Mouse (Mus musculus) CH12.LX (cell line): ENCODE results near the gene Ubtd2. TPM values are rescaled to one million over a fixed set of nuclear protein-coding genes. Genes with fewer than 3 reads are reported as not detected.

ENCODE experiments used
- DNase-seq: peaks from one replicate; pipeline ENCODE4 v3.0.0-alpha.2; 2013; ENCODE audit errors: extremely low read depth
- H3K27ac ChIP-seq: 2 replicates; pipeline ENCODE4 v1.5.1; 2012; ENCODE audit warnings: low read depth, mild to moderate bottlenecking, control low read depth, moderate library complexity; ENCODE audit not compliant: insufficient read depth
- H3K27me3 ChIP-seq: replicated peaks from 2 replicates; pipeline ENCODE3; 2012; ENCODE audit warnings: inconsistent platforms
- H3K36me3 ChIP-seq, 2 experiments: replicated peaks in 1 of 2; 2 replicates each; pipeline versions ENCODE3 to v1.6.1; 2012; ENCODE audit warnings: inconsistent platforms in 1 of 2, low read length in 1 of 2, mild to moderate bottlenecking in 1 of 2, mixed read lengths in 1 of 2, moderate library complexity in 1 of 2; ENCODE audit not compliant: control insufficient read depth in 1 of 2, insufficient read depth in 1 of 2
- H3K4me1 ChIP-seq, 2 experiments: 2 replicates each; pipeline ENCODE4 v1.6.1; 2012; ENCODE audit warnings: inconsistent platforms in 1 of 2, moderate library complexity in 1 of 2; ENCODE audit not compliant: insufficient read depth in 2 of 2, control insufficient read depth in 1 of 2
- H3K4me2 ChIP-seq: 2 replicates; pipeline ENCODE4 v1.6.1; 2012; ENCODE audit warnings: low read depth, mild to moderate bottlenecking, control low read depth; ENCODE audit not compliant: poor library complexity, insufficient read depth, severe bottlenecking
- H3K4me3 ChIP-seq, 3 experiments: fragments of 150-350 bp in 1 of 3; sonication (generic) in 1 of 3; replicated peaks in 1 of 3; 2 replicates each; pipeline versions ENCODE3 to v1.5.1; 2011 to 2012; ENCODE audit warnings: low read depth in 2 of 3, low read length in 2 of 3, mild to moderate bottlenecking in 2 of 3, moderate library complexity in 2 of 3, control low read depth in 1 of 3, improper control_type of control experiment in 1 of 3, inconsistent platforms in 1 of 3, mixed read lengths in 1 of 3; ENCODE audit not compliant: poor library complexity in 1 of 3
- H3K79me2 ChIP-seq: replicated peaks from 2 replicates; pipeline ENCODE4 v1.6.1; 2012; ENCODE audit warnings: mild to moderate bottlenecking, moderate library complexity; ENCODE audit not compliant: control insufficient read depth, poor library complexity, insufficient read depth, severe bottlenecking; ENCODE audit errors: extremely low read depth
- H3K9ac ChIP-seq: 2 replicates; pipeline ENCODE4 v1.6.1; 2012; ENCODE audit warnings: low read depth, mild to moderate bottlenecking, control low read depth, moderate library complexity; ENCODE audit not compliant: insufficient read depth
- H3K9me3 ChIP-seq: replicated peaks from 2 replicates; pipeline ENCODE3; 2012; ENCODE audit warnings: low read length, inconsistent platforms, mixed read lengths
- BHLHE40 ChIP-seq: IDR thresholded peaks from 2 replicates; pipeline ENCODE4 v1.6.1; 2011; ENCODE audit warnings: mild to moderate bottlenecking, low read depth, low read length, improper control_type of control experiment
- CHD1 ChIP-seq: IDR thresholded peaks from 2 replicates; pipeline ENCODE4 v1.6.1; 2012; ENCODE audit warnings: low read depth, low read length, improper control_type of control experiment, inconsistent platforms
- CHD2 ChIP-seq: IDR thresholded peaks from 2 replicates; pipeline ENCODE4 v1.6.1; 2011; ENCODE audit warnings: low read length, improper control_type of control experiment
- E2F4 ChIP-seq: IDR thresholded peaks from 2 replicates; pipeline ENCODE4 v1.6.1; 2011; ENCODE audit warnings: low read depth, low read length, improper control_type of control experiment; ENCODE audit not compliant: insufficient replicate concordance
- ELF1 ChIP-seq: IDR thresholded peaks from 2 replicates; pipeline ENCODE4 v1.6.1; 2014; ENCODE audit warnings: low read depth, mild to moderate bottlenecking, inconsistent platforms, low read length, improper control_type of control experiment
- EP300 ChIP-seq: IDR thresholded peaks from 2 replicates; pipeline ENCODE4 v1.6.1; 2011; ENCODE audit warnings: low read length, improper control_type of control experiment
- ETS1 ChIP-seq: conservative IDR thresholded peaks from 2 replicates; pipeline ENCODE4 v1.6.1; 2012; ENCODE audit warnings: low read depth, mild to moderate bottlenecking, inconsistent platforms, low read length, improper control_type of control experiment, moderate library complexity
- HCFC1 ChIP-seq: IDR thresholded peaks from 2 replicates; pipeline ENCODE4 v1.6.1; 2012; ENCODE audit warnings: low read depth, mild to moderate bottlenecking, inconsistent platforms, low read length, improper control_type of control experiment
- IRF4 ChIP-seq: IDR thresholded peaks from 2 replicates; pipeline ENCODE4 v1.6.1; 2014; ENCODE audit warnings: low read depth, mild to moderate bottlenecking, inconsistent platforms, low read length, improper control_type of control experiment
- JUN ChIP-seq: IDR thresholded peaks from 2 replicates; pipeline ENCODE4 v1.6.1; 2011; ENCODE audit warnings: low read depth, mild to moderate bottlenecking, low read length, improper control_type of control experiment, moderate library complexity; ENCODE audit not compliant: insufficient read depth
- JUND ChIP-seq: conservative IDR thresholded peaks from 2 replicates; pipeline ENCODE4 v1.6.1; 2011; ENCODE audit warnings: low read depth, low read length, improper control_type of control experiment
- MAX ChIP-seq: IDR thresholded peaks from 2 replicates; pipeline ENCODE4 v1.6.1; 2011; ENCODE audit warnings: low read length, improper control_type of control experiment
- MAZ ChIP-seq: IDR thresholded peaks from 2 replicates; pipeline ENCODE4 v1.6.1; 2012; ENCODE audit warnings: low read depth, mild to moderate bottlenecking, inconsistent platforms, low read length, improper control_type of control experiment, moderate library complexity
- MEF2A ChIP-seq: IDR thresholded peaks from 2 replicates; pipeline ENCODE4 v1.6.1; 2014; ENCODE audit warnings: low read depth, mild to moderate bottlenecking, inconsistent platforms, low read length, improper control_type of control experiment, borderline replicate concordance
- MXI1 ChIP-seq: IDR thresholded peaks from 2 replicates; pipeline ENCODE4 v1.6.1; 2011; ENCODE audit warnings: mild to moderate bottlenecking, low read depth, low read length, improper control_type of control experiment
- MYC ChIP-seq: IDR thresholded peaks from 2 replicates; pipeline ENCODE4 v1.6.1; 2011; ENCODE audit warnings: low read depth, mild to moderate bottlenecking, improper control_type of control experiment, low read length
- NELFE ChIP-seq: IDR thresholded peaks from 2 replicates; pipeline ENCODE4 v1.6.1; 2011; ENCODE audit warnings: low read depth, low read length, improper control_type of control experiment
- NRF1 ChIP-seq: IDR thresholded peaks from 2 replicates; pipeline ENCODE4 v1.6.1; 2014; ENCODE audit warnings: low read depth, mild to moderate bottlenecking, inconsistent platforms, low read length, improper control_type of control experiment, moderate library complexity
- PAX5 ChIP-seq: IDR thresholded peaks from 2 replicates; pipeline ENCODE4 v1.6.1; 2012; ENCODE audit warnings: low read length, inconsistent platforms, mixed read lengths
- POLR2AphosphoS2 ChIP-seq: IDR thresholded peaks from 2 replicates; pipeline ENCODE4 v1.6.1; 2011; ENCODE audit warnings: low read depth, low read length, improper control_type of control experiment
- RAD21 ChIP-seq: IDR thresholded peaks from 2 replicates; pipeline ENCODE4 v1.6.1; 2011; ENCODE audit warnings: low read depth, mild to moderate bottlenecking, low read length, improper control_type of control experiment, moderate library complexity
- RCOR1 ChIP-seq: conservative IDR thresholded peaks from 2 replicates; pipeline ENCODE4 v1.6.1; 2012; ENCODE audit warnings: low read depth, mild to moderate bottlenecking, inconsistent platforms, low read length, improper control_type of control experiment
- SIN3A ChIP-seq: IDR thresholded peaks from 2 replicates; pipeline ENCODE4 v1.6.1; 2012; ENCODE audit warnings: low read length, improper control_type of control experiment, inconsistent platforms
- SMC3 ChIP-seq: IDR thresholded peaks from 2 replicates; pipeline ENCODE4 v1.6.1; 2011; ENCODE audit warnings: low read depth, low read length, improper control_type of control experiment
- TCF12 ChIP-seq: IDR thresholded peaks from 2 replicates; pipeline ENCODE4 v1.6.1; 2014; ENCODE audit warnings: low read depth, mild to moderate bottlenecking, inconsistent platforms, low read length, improper control_type of control experiment
- UBTF ChIP-seq: IDR thresholded peaks from 2 replicates; pipeline ENCODE4 v1.6.1; 2012; ENCODE audit warnings: low read depth, mild to moderate bottlenecking, inconsistent platforms, low read length, improper control_type of control experiment, moderate library complexity
- USF1 ChIP-seq: IDR thresholded peaks from 2 replicates; pipeline ENCODE4 v1.6.1; 2014; ENCODE audit warnings: low read depth, mild to moderate bottlenecking, inconsistent platforms, low read length, improper control_type of control experiment
- USF2 ChIP-seq: conservative IDR thresholded peaks from 2 replicates; pipeline ENCODE4 v1.6.1; 2011; ENCODE audit warnings: low read depth, low read length, improper control_type of control experiment
- ZMIZ1 ChIP-seq: IDR thresholded peaks from 2 replicates; pipeline ENCODE4 v1.6.1; 2012; ENCODE audit warnings: low read depth, mild to moderate bottlenecking, inconsistent platforms, low read length, improper control_type of control experiment
- ZNF384 ChIP-seq: IDR thresholded peaks from 2 replicates; pipeline ENCODE4 v1.6.1; 2012; ENCODE audit warnings: low read depth, low read length, improper control_type of control experiment, inconsistent platforms
- dilution Hi-C: fragments of 300-500 bp; cut with MboI; formaldehyde crosslinking; loops from 2 replicates; pipeline ENCODE4 v1.14.3; 2020; ENCODE audit warnings: low sequenced_read_pairs; ENCODE audit not compliant: extremely low pct_unique_long_range_greater_than_20kb, extremely low pct_ligation_motif_present
- in situ Hi-C: fragments of 300-500 bp; cut with MboI; formaldehyde crosslinking; loops from 3 replicates; pipeline ENCODE4 v1.14.3; 2019; ENCODE audit warnings: low sequenced_read_pairs, low pct_ligation_motif_present, low pct_unique_long_range_greater_than_20kb, mixed read lengths
- polyA plus RNA-seq: library from polyadenylated mRNA; unstranded; fragments of >175 nt; gene quantifications from 2 replicates; pipeline ENCODE4 v1.2.1, GENCODE M21; 2012; ENCODE audit warnings: low read depth; ENCODE audit not compliant: insufficient read length
- total RNA-seq, 2 experiments: library from RNA; depleted of rRNA; stranded (reverse); fragments of 300-350 nt in 1 of 2; fragments of >200 nt in 1 of 2; gene quantifications; 2 replicates each; pipeline ENCODE4 v1.2.3; 2012 to 2014

Ubtd2 gene
- total and polyA plus RNA-seq, 3 experiments = 10.3 to 18.2 (median 17.8) TPM

- no peaks in the 10 kb centered on the region for H3K9me3 ChIP-seq
- no peak overlapping the region for H3K9ac ChIP-seq
- no peaks in the 10 kb centered on the region for H3K79me2 ChIP-seq
- H3K4me1 ChIP-seq = peaks cover 64 to 94% of the 10 kb centered on the region in 2 experiments
- TF ChIP-seq ELF1 = peak; percentile 68
- TF ChIP-seq ZNF384 = peak; percentile 92
- TF ChIP-seq NRF1 = no peak
- no peak for TF ChIP-seq ZMIZ1
- peak; percentile 85 for TF ChIP-seq MAZ
- TF ChIP-seq IRF4 = peak; percentile 54; the same call in 1 of the 2 replicates
- 0 out of 2 replicates have a peak, but pooled peaks have one; percentile 30 for TF ChIP-seq MYC
- TF ChIP-seq ETS1 = peak; percentile 95
- TF ChIP-seq HCFC1 = peak; percentile 10; the same call in 1 of the 2 replicates
- TF ChIP-seq TCF12 = peak; percentile 71
- TF ChIP-seq CHD2 = peak; percentile 8; the same call in 1 of the 2 replicates
- TF ChIP-seq RCOR1 = no peak
- TF ChIP-seq EP300 = peak; percentile 28; the same call in 1 of the 2 replicates
- peak; percentile 80 for TF ChIP-seq USF2
- TF ChIP-seq SMC3 = no peak
- peak; percentile 89 for TF ChIP-seq USF1
- peak; percentile 93 for TF ChIP-seq MAX
- TF ChIP-seq BHLHE40 = peak; percentile 99
- peak; percentile 56; the same call in 1 of the 2 replicates for TF ChIP-seq MEF2A
- H3K4me3 ChIP-seq = no peak overlapping the region
- H3K36me3 ChIP-seq = peaks cover 8 to 45% of the 10 kb centered on the region in 2 experiments
- no peaks in the 10 kb centered on the region for H3K27me3 ChIP-seq
- H3K27ac ChIP-seq = no peak overlapping the region
- in situ Hi-C loops (no loop called here), dilution Hi-C loops (no loop called here)
- peak; percentile 92 for DNase-seq
- H3K4me2 ChIP-seq = peak overlapping the region; percentile 51; the same call in 1 of the 2 replicates
These were observed 107.5 kb downstream of the Ubtd2 start for GRCm38 (mm10) chr11:32562706-32563105.

DNA sequence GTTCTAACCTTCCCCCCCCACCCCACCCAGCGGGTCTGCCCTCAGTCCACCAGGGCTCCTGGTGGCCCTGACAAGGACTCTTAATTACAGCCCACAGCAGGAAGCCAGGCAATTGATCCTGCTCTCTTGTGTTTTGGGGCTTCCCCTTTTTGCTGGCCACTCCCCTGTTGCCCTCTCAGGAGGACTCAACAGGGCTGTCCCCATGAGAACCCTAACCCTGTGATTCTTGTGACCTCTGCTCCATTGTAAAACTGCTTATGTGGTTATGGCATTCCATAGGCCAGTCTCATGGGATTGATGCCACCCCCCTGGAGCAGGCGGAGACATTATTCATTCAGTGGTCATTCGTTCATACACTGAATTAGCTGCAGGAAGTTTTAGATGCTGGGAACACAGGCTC lies 108.5 kb downstream of the Ubtd2 start:
- H3K4me1 ChIP-seq = peaks cover 56 to 92% of the 10 kb centered on the region in 2 experiments
- peak overlapping the region; percentile 51 for H3K4me2 ChIP-seq
- H3K9ac ChIP-seq = no peak overlapping the region
- dilution Hi-C loops (no loop called here), in situ Hi-C loops (no loop called here)
- H3K27ac ChIP-seq = peak overlapping the region; percentile 87; the same call in 1 of the 2 replicates
- no peaks in the 10 kb centered on the region for H3K27me3 ChIP-seq
- H3K4me3 ChIP-seq = no peak overlapping the region
- DNase-seq = peak; percentile 76
- H3K79me2 ChIP-seq = no peaks in the 10 kb centered on the region
- H3K36me3 ChIP-seq = peaks cover 8 to 49% of the 10 kb centered on the region in 2 experiments
- no peaks in the 10 kb centered on the region for H3K9me3 ChIP-seq
- TF ChIP-seq IRF4 = peak; percentile 70
- TF ChIP-seq MYC = 0 out of 2 replicates have a peak, but pooled peaks have one; percentile 42
- TF ChIP-seq TCF12 = 0 out of 2 replicates have a peak, but pooled peaks have one; percentile 21
- no peak for TF ChIP-seq HCFC1
- no peak for TF ChIP-seq CHD1
- peak; percentile 49; the same call in 1 of the 2 replicates for TF ChIP-seq ZMIZ1
- no peak; the same call in 1 of the 2 replicates for TF ChIP-seq BHLHE40
- no peak for TF ChIP-seq USF2
- TF ChIP-seq SIN3A = peak; percentile 68
- 0 out of 2 replicates have a peak, but pooled peaks have one; percentile 27 for TF ChIP-seq MAX
- no peak for TF ChIP-seq POLR2AphosphoS2
- TF ChIP-seq MXI1 = peak; percentile 67; the same call in 1 of the 2 replicates
- peak; percentile 66; the same call in 1 of the 2 replicates for TF ChIP-seq MAZ
- TF ChIP-seq RAD21 = no peak
- 0 out of 2 replicates have a peak, but pooled peaks have one; percentile 40 for TF ChIP-seq NELFE
- no peak for TF ChIP-seq E2F4
- TF ChIP-seq UBTF = no peak
- TF ChIP-seq MEF2A = peak; percentile 76; the same call in 1 of the 2 replicates
- no peak for TF ChIP-seq JUN
- TF ChIP-seq EP300 = peak; percentile 60; the same call in 1 of the 2 replicates
- no peak for TF ChIP-seq PAX5
- TF ChIP-seq JUND = 0 out of 2 replicates have a peak, but pooled peaks have one; percentile 20
